Mouse (Mus musculus) liver, postnatal 0 days (tissue): ENCODE measurements around the gene Secisbp2.

Experiments
- CTCF ChIP-seq: sonication (generic); IDR thresholded peaks from 2 replicates; pipeline ENCODE4 v1.5.1; 2016; ENCODE audit warnings: antibody characterized with exemption, low read depth
- EP300 ChIP-seq: IDR thresholded peaks from 2 replicates; pipeline ENCODE4 v1.6.1; 2016; ENCODE audit warnings: antibody characterized with exemption, low read depth, mild to moderate bottlenecking

DNA sequence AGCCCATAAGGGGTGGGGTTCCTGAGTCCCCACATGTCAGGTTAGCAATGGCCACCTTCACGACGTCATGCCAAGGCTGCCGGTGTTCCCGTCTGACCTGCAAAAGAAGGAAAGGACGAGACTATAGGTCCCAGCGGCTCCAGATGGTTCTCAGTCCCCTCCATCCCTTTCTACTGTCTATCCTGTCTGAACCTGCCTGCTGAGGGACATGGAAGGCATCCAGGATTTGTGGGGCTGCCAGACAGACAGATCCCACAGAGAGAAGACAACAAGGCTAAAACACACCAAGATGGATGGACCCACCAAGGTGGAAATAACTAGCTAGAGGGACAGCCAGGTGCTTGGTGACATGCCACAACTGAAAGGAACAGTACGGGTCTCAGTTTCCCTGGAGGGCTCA, 73.9 kb downstream of the Secisbp2 start:
- TF ChIP-seq EP300: no peak
- no peak for TF ChIP-seq CTCF
